Mouse (Mus musculus): ENCODE measurements around the gene Samt1.
"Not testable (repeated sequence)": the region's sequence is repeated elsewhere in the genome, so short reads cannot be mapped to it uniquely, and the experiment has no call there.

Samt1 gene

DNA sequence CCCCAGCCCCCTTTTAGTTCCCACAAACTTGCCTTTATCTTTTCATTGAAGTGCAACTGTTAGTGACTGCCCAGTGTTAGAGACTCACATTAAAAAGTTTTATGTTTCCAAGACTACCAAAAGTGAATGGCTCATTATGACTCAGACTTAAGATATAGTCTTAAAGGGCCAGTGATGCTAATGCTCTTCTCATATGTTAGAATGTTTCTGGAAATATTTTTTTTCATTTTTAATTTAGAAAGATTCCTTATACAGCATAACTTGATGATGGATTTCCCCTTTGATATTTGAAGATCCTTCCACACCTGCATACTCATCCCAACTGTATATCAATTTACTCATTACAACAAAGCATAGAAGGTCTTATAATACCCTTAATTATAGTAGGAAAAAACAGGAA is at the start of gene Samt1:
Gene Samt1 (minus strand): TSS at position 101 of the 400 bp plus-strand sequence.
- not testable (repeated sequence) for DNase-seq (ENCODE audit: low read depth, low spot score)

DNA sequence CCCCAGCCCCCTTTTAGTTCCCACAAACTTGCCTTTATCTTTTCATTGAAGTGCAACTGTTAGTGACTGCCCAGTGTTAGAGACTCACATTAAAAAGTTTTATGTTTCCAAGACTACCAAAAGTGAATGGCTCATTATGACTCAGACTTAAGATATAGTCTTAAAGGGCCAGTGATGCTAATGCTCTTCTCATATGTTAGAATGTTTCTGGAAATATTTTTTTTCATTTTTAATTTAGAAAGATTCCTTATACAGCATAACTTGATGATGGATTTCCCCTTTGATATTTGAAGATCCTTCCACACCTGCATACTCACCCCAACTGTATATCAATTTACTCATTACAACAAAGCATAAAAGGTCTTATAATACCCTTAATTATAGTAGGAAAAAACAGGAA is 42.5 kb upstream of the Samt1 start, which contains the start of gene Gm10057:
Gene Gm10057 (minus strand): TSS at position 101 of the 400 bp plus-strand sequence.
- DNase-seq (ENCODE audit: low read depth, low spot score), result not testable (repeated sequence)

DNA sequence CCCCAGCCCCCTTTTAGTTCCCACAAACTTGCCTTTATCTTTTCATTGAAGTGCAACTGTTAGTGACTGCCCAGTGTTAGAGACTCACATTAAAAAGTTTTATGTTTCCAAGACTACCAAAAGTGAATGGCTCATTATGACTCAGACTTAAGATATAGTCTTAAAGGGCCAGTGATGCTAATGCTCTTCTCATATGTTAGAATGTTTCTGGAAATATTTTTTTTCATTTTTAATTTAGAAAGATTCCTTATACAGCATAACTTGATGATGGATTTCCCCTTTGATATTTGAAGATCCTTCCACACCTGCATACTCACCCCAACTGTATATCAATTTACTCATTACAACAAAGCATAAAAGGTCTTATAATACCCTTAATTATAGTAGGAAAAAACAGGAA is 21.3 kb upstream of the Samt1 start, which contains the start of gene 4921511M17Rik:
Gene 4921511M17Rik (minus strand): TSS at position 101 of the 400 bp plus-strand sequence.
- not testable (repeated sequence) for DNase-seq (ENCODE audit: low read depth, low spot score)

DNA sequence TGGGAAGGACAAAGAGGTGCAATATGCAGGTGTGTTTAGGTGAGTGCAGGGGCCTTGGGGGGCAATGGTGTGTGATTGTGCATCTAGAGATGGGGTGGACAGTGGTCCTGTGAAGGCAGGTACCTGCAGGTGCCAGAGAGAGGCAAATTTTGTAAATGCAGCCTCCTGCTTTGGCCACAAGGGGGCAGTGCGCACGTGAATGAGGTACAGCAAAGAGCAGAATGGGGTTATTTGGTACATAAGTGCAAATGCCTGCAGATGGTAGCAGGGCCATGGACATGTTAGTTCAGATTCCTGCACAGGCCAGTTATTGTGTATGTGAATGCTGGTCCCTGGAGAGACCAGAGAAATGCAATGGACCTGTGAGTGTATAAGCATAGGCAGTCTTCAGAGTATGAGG is 35.5 kb downstream of the Samt1 start:
- not testable (repeated sequence) for DNase-seq (ENCODE audit: low read depth, low spot score)

DNA sequence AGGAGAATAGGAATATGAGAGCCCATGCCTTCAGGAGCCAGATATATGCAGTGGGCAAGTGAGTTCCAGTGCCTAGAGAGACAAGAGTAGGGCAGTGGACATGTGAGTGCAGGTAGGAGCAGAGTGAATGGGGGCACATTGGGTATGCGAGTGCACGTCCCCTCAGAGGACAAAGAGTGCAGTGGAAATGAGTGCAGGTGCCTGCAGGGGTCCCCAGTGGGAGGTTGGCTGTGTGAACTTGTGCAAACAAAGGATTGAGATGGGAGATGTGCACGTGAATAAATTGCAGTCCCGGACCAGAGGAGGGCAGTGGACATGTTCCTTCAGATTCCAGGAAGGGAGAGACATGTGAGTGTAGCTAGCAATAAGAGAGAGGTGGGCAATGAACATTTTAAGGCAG is 36.0 kb downstream of the Samt1 start:
- peak; percentile 2 for DNase-seq (ENCODE audit: low read depth, low spot score)

DNA sequence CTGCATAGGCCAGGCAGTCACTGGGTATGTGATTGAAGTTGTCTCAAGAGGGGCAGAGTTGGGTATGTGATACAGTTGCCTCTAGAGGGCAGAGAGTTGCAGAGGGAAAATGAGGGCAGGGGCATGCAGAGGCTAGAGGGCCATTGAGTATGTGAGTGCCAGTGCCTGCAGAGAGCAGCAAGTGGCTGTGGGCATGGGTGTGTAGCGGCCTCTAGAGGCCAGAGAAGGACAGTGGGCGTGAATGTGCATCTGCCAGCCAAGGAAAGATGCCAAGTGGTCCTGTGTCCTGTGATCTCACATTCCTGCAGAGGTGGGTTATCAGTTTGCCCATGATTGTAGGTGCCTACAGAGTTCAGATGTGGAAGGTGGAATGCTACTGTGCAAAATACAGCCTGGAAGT is 38.0 kb downstream of the Samt1 start:
- no peak for DNase-seq (ENCODE audit: low read depth, low spot score)

DNA sequence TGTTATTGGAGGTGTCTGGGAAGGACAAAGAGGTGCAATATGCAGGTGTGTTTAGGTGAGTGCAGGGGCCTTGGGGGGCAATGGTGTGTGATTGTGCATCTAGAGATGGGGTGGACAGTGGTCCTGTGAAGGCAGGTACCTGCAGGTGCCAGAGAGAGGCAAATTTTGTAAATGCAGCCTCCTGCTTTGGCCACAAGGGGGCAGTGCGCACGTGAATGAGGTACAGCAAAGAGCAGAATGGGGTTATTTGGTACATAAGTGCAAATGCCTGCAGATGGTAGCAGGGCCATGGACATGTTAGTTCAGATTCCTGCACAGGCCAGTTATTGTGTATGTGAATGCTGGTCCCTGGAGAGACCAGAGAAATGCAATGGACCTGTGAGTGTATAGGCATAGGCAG is 59.6 kb downstream of the Samt1 start:
- not testable (repeated sequence) for DNase-seq (ENCODE audit: low read depth, low spot score)

Data from ES-CJ7 (cell line).